Mouse (Mus musculus): ENCODE data around the gene Cdh4. TPM values are rescaled to one million over a fixed set of nuclear protein-coding genes. Genes with fewer than 3 reads are reported as not detected.

Cdh4 gene
- polyA plus RNA-seq, 1 experiment from 2014 or later = 63.4 TPM

DNA sequence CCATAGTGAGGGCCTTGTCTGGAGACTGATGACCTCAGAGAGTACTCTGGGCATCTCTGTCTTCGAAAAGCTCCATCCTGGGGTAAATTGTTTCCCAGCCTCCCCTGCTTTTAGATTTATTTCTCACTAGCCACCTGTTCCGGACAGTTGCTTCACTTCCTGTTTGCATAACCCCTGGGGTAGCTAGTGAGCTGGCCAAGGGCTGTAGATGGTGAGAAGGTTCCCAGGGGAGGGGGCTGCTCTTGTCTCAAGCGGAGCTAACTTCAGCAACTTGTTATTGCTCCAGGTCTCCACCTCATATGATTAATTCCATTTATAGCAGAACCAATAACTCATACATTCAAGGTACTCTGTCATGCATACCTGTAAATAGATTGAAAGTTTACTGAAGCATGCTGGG is 16.6 kb upstream of the Cdh4 start:
- H3K27ac ChIP-seq (ENCODE audit: low read length) = no peak overlapping the region
- H3K9me3 ChIP-seq (replicated peaks; ENCODE audit: control insufficient read depth, low read length, poor library complexity, severe bottlenecking) = no peaks in the 10 kb centered on the region
- no peaks in the 10 kb centered on the region for H3K27me3 ChIP-seq (ENCODE audit: control insufficient read depth, insufficient read depth, low read depth, low read length)
- no peaks in the 10 kb centered on the region for H3K4me1 ChIP-seq (ENCODE audit: control insufficient read depth, insufficient read depth, low read length)
- WGBS = 76% methylated on average over 3 of the region's 3 CpGs
- no peak for ATAC-seq
- no peak overlapping the region for H3K4me3 ChIP-seq (ENCODE audit: low read depth, low read length)
- no peaks in the 10 kb centered on the region for H3K36me3 ChIP-seq (ENCODE audit: control insufficient read depth, insufficient read depth, low read length)
- H3K4me2 ChIP-seq (ENCODE audit: low read length) = no peak overlapping the region
- no peak overlapping the region for H3K9ac ChIP-seq (ENCODE audit: low read depth, low read length)

DNA sequence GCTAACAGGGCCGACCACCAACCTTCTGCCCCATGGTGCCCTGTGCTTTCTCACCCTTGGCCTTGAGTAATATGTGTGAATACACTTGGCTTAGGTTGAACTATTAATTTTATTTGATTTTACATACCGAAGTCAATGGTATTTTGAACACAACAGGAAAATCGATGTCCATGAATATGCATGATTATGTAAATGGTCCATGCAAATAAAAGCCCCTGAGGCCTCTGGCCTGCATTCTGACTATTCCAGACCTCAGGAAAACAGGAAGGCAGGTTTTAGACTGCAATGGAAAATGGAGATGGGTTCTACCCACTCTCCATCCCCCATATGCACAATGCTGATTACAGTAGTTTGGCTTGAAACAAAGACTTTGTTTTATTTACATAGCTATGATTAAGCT is 13.3 kb upstream of the Cdh4 start:
- no peak overlapping the region for H3K27ac ChIP-seq (ENCODE audit: low read length)
- no peaks in the 10 kb centered on the region for H3K36me3 ChIP-seq (ENCODE audit: control insufficient read depth, insufficient read depth, low read length)
- H3K27me3 ChIP-seq (ENCODE audit: control insufficient read depth, insufficient read depth, low read depth, low read length) = no peaks in the 10 kb centered on the region
- no peak overlapping the region for H3K4me2 ChIP-seq (ENCODE audit: low read length)
- no peaks in the 10 kb centered on the region for H3K4me1 ChIP-seq (ENCODE audit: control insufficient read depth, insufficient read depth, low read length)
- no peak for ATAC-seq
- H3K4me3 ChIP-seq (ENCODE audit: low read depth, low read length) = no peak overlapping the region
- no peaks in the 10 kb centered on the region for H3K9me3 ChIP-seq (replicated peaks; ENCODE audit: control insufficient read depth, low read length, poor library complexity, severe bottlenecking)
- WGBS = 72% methylated on average over 3 of the region's 3 CpGs
- H3K9ac ChIP-seq (ENCODE audit: low read depth, low read length) = no peak overlapping the region

DNA sequence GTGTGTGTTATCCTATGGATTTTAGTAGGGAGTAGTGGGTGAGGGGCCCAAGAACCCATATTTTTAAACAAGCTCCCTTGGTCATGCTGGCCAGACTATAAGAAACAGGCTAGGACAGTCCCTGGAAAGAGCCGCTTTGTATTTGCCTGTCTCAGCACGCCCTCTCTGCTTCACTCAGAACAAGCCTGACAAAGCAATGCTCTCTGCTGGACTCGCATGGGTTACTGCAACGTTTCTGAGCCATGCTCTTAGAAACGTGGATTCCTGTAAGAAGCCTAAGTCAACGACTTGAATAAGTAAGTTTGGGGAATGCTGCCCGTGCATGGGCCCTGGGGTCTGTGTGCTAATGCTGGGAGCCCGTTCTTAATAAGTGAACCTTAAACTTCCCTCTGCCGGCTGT is 2.1 kb upstream of the Cdh4 start:
- peaks cover 22% of the 10 kb centered on the region for H3K4me1 ChIP-seq (ENCODE audit: control insufficient read depth, insufficient read depth, low read length)
- ATAC-seq = no peak
- H3K27me3 ChIP-seq (ENCODE audit: control insufficient read depth, insufficient read depth, low read depth, low read length) = no peaks in the 10 kb centered on the region; the same call in 1 of the 2 replicates
- H3K4me3 ChIP-seq (ENCODE audit: low read depth, low read length) = no peak overlapping the region
- no peak overlapping the region for H3K27ac ChIP-seq (ENCODE audit: low read length)
- H3K9ac ChIP-seq (ENCODE audit: low read depth, low read length) = no peak overlapping the region
- H3K9me3 ChIP-seq (replicated peaks; ENCODE audit: control insufficient read depth, low read length, poor library complexity, severe bottlenecking) = no peaks in the 10 kb centered on the region
- no peaks in the 10 kb centered on the region for H3K36me3 ChIP-seq (ENCODE audit: control insufficient read depth, insufficient read depth, low read length)
- WGBS = 20% methylated on average over 9 of the region's 9 CpGs
- no peak overlapping the region for H3K4me2 ChIP-seq (ENCODE audit: low read length)

DNA sequence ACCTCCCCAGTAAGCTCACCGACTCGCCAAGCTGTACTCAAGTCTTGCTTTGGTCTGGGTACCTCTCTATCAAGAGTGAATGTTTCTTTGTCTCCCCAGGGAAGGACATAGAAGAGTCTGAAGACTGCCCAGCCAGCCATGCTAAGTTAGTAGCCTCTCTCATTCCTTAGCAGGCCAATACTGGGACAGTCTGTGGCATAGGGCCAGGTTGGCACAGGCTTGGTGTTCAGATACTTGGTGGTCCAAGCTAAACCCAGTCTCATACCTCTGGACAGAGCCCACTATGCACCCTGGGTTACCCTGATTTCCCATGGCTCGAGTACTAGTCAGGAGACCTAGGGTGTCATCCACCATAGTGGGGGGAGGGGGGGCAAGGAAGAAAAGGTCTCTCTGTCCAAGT is 1.1 kb upstream of the Cdh4 start:
- no peaks in the 10 kb centered on the region for H3K9me3 ChIP-seq (replicated peaks; ENCODE audit: control insufficient read depth, low read length, poor library complexity, severe bottlenecking)
- no peaks in the 10 kb centered on the region for H3K36me3 ChIP-seq (ENCODE audit: control insufficient read depth, insufficient read depth, low read length)
- WGBS = 73% methylated on average over 3 of the region's 3 CpGs
- H3K4me3 ChIP-seq (ENCODE audit: low read depth, low read length) = no peak overlapping the region
- no peaks in the 10 kb centered on the region; the same call in 1 of the 2 replicates for H3K27me3 ChIP-seq (ENCODE audit: control insufficient read depth, insufficient read depth, low read depth, low read length)
- no peak for ATAC-seq
- no peak overlapping the region; the same call in 1 of the 2 replicates for H3K4me2 ChIP-seq (ENCODE audit: low read length)
- no peak overlapping the region for H3K27ac ChIP-seq (ENCODE audit: low read length)
- H3K4me1 ChIP-seq (ENCODE audit: control insufficient read depth, insufficient read depth, low read length) = peaks cover 19% of the 10 kb centered on the region
- H3K9ac ChIP-seq (ENCODE audit: low read depth, low read length) = no peak overlapping the region

DNA sequence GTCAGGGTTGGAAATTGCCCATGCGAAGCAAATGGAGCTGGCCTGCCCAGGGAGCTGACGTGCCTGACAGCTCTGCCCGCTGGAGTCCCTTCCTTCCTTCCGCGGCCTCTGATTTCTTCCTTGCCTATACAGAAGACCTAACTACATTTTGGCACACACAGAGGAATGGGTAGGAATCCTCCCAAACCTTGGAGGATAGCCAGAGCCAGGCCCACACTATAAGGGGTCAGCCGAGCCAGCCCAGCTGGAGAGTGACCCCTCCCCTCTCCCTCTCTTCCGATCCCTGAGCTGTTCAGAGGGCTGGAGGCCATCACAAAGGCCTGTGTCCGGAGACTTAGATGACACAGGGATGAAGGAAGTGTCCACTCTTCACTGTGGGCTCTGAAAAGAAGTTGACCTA is 514 bp upstream of the Cdh4 start:
- peak; percentile 44 for ATAC-seq
- 10% methylated on average over 8 of the region's 8 CpGs for WGBS
- H3K4me3 ChIP-seq (ENCODE audit: low read depth, low read length) = peak overlapping the region; percentile 86

DNA sequence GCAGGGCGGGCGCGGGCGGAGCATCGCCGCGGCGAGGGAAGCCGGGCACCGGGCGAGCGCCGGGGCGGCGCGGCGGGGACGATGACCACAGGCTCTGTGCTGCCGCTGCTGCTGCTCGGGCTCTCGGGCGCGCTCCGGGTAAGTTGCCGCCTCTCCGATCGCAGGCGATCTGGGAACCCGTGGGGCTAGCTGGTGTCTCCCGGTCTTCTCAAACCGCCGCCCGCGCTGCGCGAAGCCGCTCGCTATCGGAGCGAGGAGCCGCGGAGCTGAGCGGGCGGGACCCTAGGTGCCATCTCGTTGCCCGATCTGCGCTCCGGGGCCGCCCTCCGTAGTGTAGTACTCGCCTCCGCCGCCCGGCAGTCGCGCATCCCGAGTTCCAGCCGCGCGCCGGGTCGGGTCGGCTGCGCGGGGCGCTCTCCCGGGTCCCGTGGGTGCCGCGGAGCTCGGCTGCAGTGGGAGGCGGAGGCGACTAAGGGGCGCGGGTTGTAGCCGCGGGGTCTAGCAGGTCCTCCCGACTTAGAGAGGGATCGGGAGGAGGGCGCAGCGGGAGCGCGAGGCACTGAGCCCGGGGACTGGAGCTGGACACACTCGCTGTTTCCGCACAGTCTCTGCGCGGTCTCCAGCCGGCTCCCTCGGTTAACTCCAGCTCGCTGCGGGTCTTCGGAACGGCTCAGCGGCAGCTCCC is 452 bp downstream of the Cdh4 start:
- Histone ChIP-seq H3K9ac (ENCODE audit: low read depth, low read length) (peak overlapping the region; percentile 86), H3K4me2 (ENCODE audit: low read length) (peak overlapping the region; percentile 96), H3K36me3 (ENCODE audit: control insufficient read depth, insufficient read depth, low read length) (no peaks in the 10 kb centered on the region), H3K27ac (ENCODE audit: low read length) (peak overlapping the region; percentile 88), H3K4me3 (ENCODE audit: low read depth, low read length) (peak overlapping the region; percentile 86), H3K27me3 (ENCODE audit: control insufficient read depth, insufficient read depth, low read depth, low read length) (no peaks in the 10 kb centered on the region; the same call in 1 of the 2 replicates), H3K9me3 (replicated peaks; ENCODE audit: control insufficient read depth, low read length, poor library complexity, severe bottlenecking) (no peaks in the 10 kb centered on the region), H3K4me1 (ENCODE audit: control insufficient read depth, insufficient read depth, low read length) (peaks cover 26% of the 10 kb centered on the region)
- ATAC-seq = peak; percentile 70
- WGBS = under 1% methylated on average over 83 of the region's 95 CpGs

More for the DNA sequence above, 514 bp upstream of the Cdh4 start:
- Histone ChIP-seq H3K36me3 (ENCODE audit: control insufficient read depth, insufficient read depth, low read length) (no peaks in the 10 kb centered on the region), H3K4me2 (ENCODE audit: low read length) (peak overlapping the region; percentile 96), H3K9ac (ENCODE audit: low read depth, low read length) (peak overlapping the region; percentile 86; the same call in 1 of the 2 replicates), H3K27me3 (ENCODE audit: control insufficient read depth, insufficient read depth, low read depth, low read length) (no peaks in the 10 kb centered on the region; the same call in 1 of the 2 replicates), H3K4me1 (ENCODE audit: control insufficient read depth, insufficient read depth, low read length) (peaks cover 22% of the 10 kb centered on the region), H3K27ac (ENCODE audit: low read length) (peak overlapping the region; percentile 88), H3K9me3 (replicated peaks; ENCODE audit: control insufficient read depth, low read length, poor library complexity, severe bottlenecking) (no peaks in the 10 kb centered on the region)

DNA sequence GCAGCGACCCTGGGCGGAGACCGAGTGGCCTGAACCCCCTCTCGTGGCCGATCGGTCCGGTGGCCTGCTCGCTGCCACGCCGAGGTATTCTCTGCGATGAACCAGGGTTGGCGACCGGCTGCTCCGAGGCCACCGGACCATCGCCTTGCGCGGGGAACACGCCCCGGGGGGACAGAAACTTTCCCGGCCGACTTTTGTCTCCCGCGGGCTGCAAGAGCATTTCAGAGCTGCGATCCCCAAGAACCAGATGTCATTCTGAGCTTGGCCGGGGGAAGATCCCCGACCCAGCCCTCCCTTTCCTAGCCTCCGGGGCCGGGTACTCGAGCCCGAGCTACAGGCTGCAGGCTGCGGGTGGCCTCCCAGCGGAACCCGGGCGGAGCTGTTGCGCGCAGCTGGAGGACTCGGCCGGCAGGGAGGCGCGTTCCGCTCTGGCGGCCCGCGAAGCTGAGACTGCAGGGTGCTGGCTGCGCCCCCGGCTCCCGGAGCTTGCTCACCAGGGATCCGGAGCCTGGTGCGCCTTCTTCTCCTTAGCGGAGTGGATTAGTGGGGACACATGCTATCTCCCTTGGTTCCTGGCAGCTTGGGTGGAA is 1.1 kb downstream of the Cdh4 start:
- Histone ChIP-seq H3K9me3 (replicated peaks; ENCODE audit: control insufficient read depth, low read length, poor library complexity, severe bottlenecking) (no peaks in the 10 kb centered on the region), H3K4me3 (ENCODE audit: low read depth, low read length) (peak overlapping the region; percentile 86), H3K4me1 (ENCODE audit: control insufficient read depth, insufficient read depth, low read length) (peaks cover 26% of the 10 kb centered on the region), H3K4me2 (ENCODE audit: low read length) (peak overlapping the region; percentile 96), H3K9ac (ENCODE audit: low read depth, low read length) (peak overlapping the region; percentile 86), H3K27me3 (ENCODE audit: control insufficient read depth, insufficient read depth, low read depth, low read length) (no peaks in the 10 kb centered on the region; the same call in 1 of the 2 replicates), H3K36me3 (ENCODE audit: control insufficient read depth, insufficient read depth, low read length) (no peaks in the 10 kb centered on the region), H3K27ac (ENCODE audit: low read length) (peak overlapping the region; percentile 88)
- 0% methylated on average over 51 of the region's 51 CpGs for WGBS
- peak; percentile 13; the same call in 1 of the 2 replicates for ATAC-seq

DNA sequence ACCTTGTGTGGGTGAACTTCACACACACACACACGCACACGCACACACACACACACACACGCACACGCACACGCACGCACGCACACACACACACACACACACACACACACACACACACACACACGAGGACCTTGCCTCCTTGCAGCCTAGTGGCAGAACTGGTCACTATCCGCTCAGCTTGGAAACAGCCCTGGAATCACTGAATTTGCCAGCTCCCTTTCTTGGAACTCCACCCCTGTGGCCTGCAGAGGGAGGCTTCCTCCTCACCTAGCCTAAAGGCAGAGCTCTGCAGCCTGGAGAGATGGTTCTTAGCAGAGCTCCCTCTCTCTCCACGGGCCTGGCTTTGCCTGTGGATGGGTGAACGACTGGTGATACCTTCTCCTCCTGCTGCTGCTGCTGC is 1.7 kb downstream of the Cdh4 start:
- Histone ChIP-seq H3K4me2 (ENCODE audit: low read length) (peak overlapping the region; percentile 96), H3K9me3 (replicated peaks; ENCODE audit: control insufficient read depth, low read length, poor library complexity, severe bottlenecking) (no peaks in the 10 kb centered on the region; the same call in 1 of the 2 replicates), H3K4me1 (ENCODE audit: control insufficient read depth, insufficient read depth, low read length) (peaks cover 26% of the 10 kb centered on the region), H3K36me3 (ENCODE audit: control insufficient read depth, insufficient read depth, low read length) (no peaks in the 10 kb centered on the region; the same call in 1 of the 2 replicates), H3K9ac (ENCODE audit: low read depth, low read length) (peak overlapping the region; percentile 86), H3K4me3 (ENCODE audit: low read depth, low read length) (peak overlapping the region; percentile 86), H3K27ac (ENCODE audit: low read length) (no peak overlapping the region), H3K27me3 (ENCODE audit: control insufficient read depth, insufficient read depth, low read depth, low read length) (no peaks in the 10 kb centered on the region; the same call in 1 of the 2 replicates)
- no peak for ATAC-seq
- 13% methylated on average over 6 of the region's 11 CpGs for WGBS

DNA sequence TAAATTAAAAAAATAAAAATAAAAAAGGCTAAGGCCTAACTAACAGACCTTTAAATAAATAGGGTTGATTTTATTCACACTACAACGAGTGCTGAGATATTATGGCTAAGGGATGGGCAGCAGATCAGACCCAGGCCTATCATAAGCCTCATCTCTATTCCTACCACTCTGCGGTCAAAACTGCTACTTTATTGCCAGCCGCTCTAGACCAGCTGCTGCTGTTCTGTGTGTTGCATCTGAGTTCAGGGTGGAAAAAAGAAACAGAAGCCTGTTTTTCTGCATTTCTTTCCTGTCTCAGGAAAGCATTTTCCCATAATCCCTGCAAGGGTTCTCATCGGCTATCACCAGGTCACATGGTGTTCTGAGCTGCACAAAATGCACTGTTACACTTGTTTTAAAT is 6.0 kb downstream of the Cdh4 start:
- no peaks in the 10 kb centered on the region for H3K27me3 ChIP-seq (ENCODE audit: control insufficient read depth, insufficient read depth, low read depth, low read length)
- no peak for ATAC-seq
- peaks cover under 1% of the 10 kb centered on the region; the same call in 1 of the 2 replicates for H3K36me3 ChIP-seq (ENCODE audit: control insufficient read depth, insufficient read depth, low read length)
- peaks cover 17% of the 10 kb centered on the region for H3K4me1 ChIP-seq (ENCODE audit: control insufficient read depth, insufficient read depth, low read length)
- WGBS = 98% methylated on average over 4 of the region's 4 CpGs
- H3K4me3 ChIP-seq (ENCODE audit: low read depth, low read length) = no peak overlapping the region
- H3K9ac ChIP-seq (ENCODE audit: low read depth, low read length) = no peak overlapping the region
- no peak overlapping the region for H3K27ac ChIP-seq (ENCODE audit: low read length)
- H3K4me2 ChIP-seq (ENCODE audit: low read length) = no peak overlapping the region
- H3K9me3 ChIP-seq (replicated peaks; ENCODE audit: control insufficient read depth, low read length, poor library complexity, severe bottlenecking) = no peaks in the 10 kb centered on the region; the same call in 1 of the 2 replicates
